Mouse (Mus musculus) heart, adult 2 months (tissue): ENCODE measurements around the gene Alkbh2.

Experiments
- CTCF ChIP-seq: fragments of 200-600 bp; IDR thresholded peaks from 2 replicates; pipeline ENCODE4 v1.8.1; 2022; ENCODE audit warnings: antibody characterized with exemption, mild to moderate bottlenecking, moderate library complexity
- POLR2A ChIP-seq: fragments of 200-500 bp; IDR thresholded peaks from 2 replicates; pipeline ENCODE4 v1.6.1; 2011; ENCODE audit warnings: mild to moderate bottlenecking, low read depth, low read length, control low read depth; ENCODE audit not compliant: insufficient read depth

GRCm38 (mm10) chr5:114163117-114163696, 35.2 kb upstream of the Alkbh2 start:
- no peak for TF ChIP-seq CTCF
- TF ChIP-seq POLR2A, result no peak
